Mouse (Mus musculus): Measurements from ENCODE around the gene Dusp1.

DNA sequence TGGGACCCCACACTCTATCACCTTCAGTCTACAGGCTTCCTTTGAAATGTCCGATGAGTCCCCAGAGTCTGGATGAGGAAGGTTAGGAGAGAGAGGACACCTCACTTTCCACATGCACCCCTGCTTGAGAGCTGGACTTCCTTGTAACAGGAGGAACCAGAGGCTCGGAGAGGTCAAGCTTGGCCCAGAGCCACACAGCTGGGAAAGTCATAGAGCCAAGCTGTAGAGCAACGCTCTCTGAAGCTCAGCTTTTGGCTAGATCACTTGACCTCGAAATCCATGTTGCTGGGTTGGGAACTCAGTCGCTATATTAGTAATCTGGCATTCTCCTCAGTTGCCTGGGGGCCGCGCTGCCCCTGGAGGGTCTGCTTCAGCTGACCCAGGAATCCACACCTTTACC lies 14.9 kb upstream of the Dusp1 start:
- peak; percentile 47; the same call in 1 of the 2 replicates for TF ChIP-seq POLR2A (IDR thresholded peaks at IDR 0.05; ENCODE audit: insufficient read depth, low read depth, low read length)
- TF ChIP-seq CTCF (IDR thresholded peaks at IDR 0.05), result no peak
- peak; percentile 95 for TF ChIP-seq EP300 (IDR thresholded peaks at IDR 0.05; ENCODE audit: insufficient read depth, low read depth, low read length)

Measured in heart, adult 2 months (tissue).